Mouse (Mus musculus): ENCODE results near the gene Stat5b. TPM values are rescaled to one million over a fixed set of nuclear protein-coding genes. Genes with fewer than 3 reads are reported as not detected.

Stat5b gene
- total RNA-seq, 2 experiments from 2014 or later, result 22.3 to 23.1 TPM

DNA sequence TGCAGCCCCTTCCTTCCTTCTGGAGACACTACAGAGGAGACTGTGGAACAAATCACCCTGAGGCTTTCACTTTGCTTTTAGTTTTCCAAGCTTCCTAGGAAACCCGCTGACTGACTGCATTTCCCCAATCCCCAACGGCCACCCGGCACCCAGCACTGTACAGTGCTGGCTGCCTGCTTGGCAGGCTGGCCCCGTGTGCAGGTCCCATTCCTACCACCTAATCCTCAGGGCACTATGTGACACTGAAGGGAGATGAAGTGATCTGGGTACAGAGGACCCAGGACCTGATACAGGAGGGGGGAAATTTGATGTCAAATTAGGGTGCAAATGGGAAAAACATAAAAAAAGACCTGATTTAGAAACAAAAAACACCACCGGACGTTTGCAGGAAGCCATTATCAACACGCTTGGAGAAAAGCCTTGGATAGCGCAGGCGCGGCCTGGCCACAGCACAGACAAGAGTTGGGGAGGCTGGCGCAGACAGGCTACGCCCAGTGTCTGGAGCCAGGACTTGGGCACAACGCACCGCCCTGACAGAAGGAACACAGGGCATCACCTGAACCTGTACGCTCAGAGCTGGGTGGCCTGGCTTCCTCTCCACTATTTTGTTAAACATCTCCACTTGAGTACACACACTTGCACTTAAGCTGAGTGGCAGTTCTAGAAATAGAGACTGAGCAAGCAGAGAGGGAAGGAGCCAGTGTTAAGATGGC lies 68.6 kb downstream of the Stat5b start:
- DNase-seq (ENCODE audit: low spot score in 2 of 2), result no peak
- intact Hi-C loops (cut with DNase I), result no loop called here

DNA sequence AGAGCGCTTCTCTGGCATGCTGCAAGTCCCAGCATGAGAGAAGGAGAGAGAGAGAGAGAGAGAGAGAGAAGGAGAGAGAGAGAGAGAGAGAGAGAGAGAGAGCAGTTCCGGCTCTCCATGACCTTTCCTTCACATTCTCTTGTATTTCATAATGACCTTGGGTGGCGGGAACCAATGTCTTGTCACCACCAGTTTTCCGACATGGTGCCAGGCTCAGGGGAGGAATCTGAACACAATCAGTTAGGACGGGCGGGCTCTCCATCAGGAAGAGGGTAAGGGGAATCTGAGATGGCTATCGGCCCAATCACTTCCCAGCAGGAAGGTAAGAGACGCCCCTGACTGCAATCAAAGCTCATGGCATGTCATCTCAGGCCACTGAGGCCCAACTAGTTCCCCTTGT lies 70.3 kb downstream of the Stat5b start:
- intact Hi-C loops (cut with DNase I), result no loop called here

DNA sequence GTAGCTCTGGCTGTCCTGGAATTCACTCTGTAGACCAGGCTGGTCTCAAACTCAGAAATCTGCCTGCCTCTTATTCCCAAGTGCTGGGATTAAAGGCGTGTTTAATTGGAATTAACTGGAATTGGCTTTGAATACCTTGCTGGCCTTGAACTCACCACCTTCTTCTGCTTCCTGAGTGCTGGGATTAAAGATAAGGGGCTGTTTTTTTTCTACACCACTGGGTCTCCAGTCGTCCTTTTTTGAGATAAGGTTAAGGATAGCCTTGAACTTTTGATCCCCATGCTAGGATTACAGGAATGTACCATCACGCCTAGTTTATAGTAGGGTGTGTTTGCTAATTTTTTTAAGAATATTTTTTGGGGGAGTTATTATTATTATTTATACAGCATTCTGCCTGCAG lies 72.5 kb downstream of the Stat5b start:
- intact Hi-C loops (cut with DNase I), result no loop called here
- DNase-seq (ENCODE audit: low spot score in 2 of 2), result no peak

More for the DNA sequence above, 70.3 kb downstream of the Stat5b start:
- DNase-seq (ENCODE audit: low spot score in 2 of 2), result no peak

DNA sequence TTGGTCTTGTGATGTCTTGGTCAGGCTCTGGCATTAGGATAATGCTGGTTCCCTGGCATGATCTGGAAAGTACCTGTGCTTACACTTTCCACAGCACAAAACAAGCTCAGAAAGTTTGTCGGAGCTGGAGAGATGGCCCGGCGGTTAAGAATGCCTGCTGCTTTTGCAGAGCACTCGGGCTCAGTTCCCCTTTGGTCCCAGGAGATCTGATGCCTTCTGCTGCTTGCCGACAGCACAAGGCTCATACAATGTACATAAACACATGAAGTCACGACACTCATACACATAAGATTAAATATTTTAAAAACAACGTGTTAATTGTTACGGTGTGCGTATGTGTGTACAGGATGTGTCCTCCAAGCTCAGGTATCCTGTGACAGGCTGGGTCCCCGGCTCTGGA lies 74.6 kb downstream of the Stat5b start:
- intact Hi-C loops (cut with DNase I), result no loop called here
- DNase-seq (ENCODE audit: low spot score in 2 of 2), result no peak

DNA sequence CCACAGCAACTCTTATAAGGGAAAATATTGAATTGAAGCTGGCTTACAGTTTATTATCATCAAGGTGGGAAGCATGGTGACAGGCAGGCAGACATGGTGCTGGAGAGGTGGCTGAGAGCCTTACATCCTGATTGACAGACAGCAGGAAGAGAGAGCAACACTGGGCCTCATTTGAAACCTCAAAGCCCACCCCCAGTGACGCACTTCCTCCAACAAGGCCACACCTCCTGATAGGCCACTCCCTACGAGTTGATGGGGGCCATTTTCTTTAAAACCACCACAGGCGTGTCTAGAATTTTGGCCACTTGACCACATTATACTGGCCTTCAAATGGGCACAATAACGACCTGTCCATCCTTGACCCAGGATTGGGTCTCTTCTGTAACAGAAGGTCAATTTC lies 76.3 kb downstream of the Stat5b start:
- intact Hi-C loops (cut with DNase I), result no loop called here
- no peak for DNase-seq (ENCODE audit: low spot score in 2 of 2)

DNA sequence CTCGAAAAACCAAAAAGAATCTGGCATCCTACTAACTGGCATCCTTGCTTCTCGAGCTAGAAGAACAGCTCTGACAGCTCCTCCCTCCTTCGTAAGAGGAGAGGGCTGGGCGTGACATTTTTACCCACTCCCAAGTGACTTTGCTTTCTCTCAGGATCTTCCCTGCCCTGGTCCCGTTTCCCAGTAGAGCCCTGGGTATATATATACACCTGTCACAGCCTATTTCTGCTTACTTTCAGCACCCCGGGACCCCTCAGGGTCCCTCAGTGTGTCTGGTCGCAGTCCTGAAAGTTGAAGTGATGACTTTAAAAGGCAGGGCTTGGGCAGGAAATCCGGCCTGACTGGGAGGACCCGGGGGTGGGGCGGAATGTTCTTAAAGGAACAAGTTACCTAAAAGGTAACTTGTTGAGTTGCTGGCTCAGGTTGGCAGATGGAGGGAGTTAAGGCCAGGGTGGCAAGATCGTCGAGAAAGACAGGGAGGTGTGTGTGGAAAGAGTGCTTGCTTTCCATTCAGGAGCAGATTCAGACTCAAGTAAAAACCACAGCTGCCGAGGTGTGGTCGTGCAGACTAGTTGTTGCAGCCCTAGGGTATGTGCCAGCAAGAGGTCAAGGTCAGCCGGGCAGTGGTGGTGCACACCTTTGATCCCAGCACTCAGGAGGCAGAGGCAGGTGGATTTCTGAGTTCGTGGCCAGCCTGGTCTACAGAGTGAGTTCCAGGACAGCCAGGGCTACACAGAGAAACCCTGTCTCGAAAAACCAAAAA lies 79.7 kb downstream of the Stat5b start, which contains the start of gene Ghdc:
Ghdc (minus strand) TSS at position 312 of the 763 bp plus-strand sequence.
- peak; percentile 73 to 77 for DNase-seq (ENCODE audit: low spot score in 2 of 2)
- intact Hi-C loops (cut with DNase I), result no loop called here

DNA sequence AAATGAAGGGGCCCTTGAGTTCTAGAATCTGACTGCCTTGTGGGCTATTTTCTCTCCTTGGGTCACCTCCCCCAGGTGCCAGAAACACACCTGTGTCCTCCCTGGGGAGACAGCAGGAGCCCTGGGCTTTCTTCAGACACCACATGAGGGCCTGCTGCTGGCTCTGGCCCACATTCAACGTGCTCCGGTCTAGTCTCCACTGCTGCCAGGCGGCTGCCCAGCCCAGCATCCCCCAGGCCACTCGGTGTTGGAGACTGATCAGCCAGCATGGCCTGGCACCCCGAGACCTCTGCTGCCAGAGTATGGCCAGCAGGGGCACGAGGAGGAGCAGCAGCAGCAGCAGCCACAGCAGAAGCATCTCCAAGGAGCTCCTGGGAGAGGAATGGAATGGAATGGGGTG lies 80.5 kb downstream of the Stat5b start:
- DNase-seq (ENCODE audit: low spot score in 2 of 2), result no peak
- intact Hi-C loops (cut with DNase I), result no loop called here

DNA sequence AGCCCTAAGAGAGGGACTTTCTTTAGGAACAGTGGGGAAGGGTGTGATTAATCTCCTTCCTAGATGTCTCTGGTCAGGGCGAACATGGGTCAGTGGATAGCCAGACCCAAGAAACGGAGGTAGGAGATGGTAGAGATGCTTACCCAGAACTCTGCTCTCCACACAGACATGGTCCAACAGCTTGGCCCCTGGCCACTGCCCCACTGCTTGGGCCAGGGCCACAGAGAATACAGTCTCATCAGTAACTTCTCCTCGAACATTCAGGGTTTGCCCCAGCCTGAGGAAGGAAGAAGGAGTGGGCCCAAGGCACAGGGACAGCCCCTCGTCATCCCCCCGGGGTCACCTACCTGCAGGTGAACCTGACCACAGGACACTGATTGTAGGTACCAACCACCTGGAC lies 82.7 kb downstream of the Stat5b start:
- no peak for DNase-seq (ENCODE audit: low spot score in 2 of 2)
- intact Hi-C loops (cut with DNase I), result no loop called here

DNA sequence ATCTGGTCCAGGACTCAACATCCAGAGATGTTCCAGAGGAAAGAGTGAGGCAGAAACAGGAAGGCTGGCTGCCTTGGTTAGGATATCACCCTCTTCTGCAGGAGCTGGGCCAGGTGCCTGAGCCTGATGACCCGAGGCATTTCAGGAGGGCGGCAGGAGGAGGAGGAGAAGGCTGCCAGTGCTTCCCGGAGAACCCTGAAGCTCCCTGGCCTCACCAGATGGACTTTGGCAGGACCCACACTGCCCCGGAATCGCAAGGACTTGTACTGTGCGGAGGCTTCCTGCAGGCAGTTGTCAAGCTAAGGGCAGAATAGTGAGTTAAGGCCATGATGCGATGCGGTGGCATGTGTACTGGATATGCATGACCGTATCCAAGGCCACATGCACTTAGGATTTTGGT lies 83.8 kb downstream of the Stat5b start:
- DNase-seq (ENCODE audit: low spot score in 2 of 2), result no peak
- intact Hi-C loops (cut with DNase I), result no loop called here

DNA sequence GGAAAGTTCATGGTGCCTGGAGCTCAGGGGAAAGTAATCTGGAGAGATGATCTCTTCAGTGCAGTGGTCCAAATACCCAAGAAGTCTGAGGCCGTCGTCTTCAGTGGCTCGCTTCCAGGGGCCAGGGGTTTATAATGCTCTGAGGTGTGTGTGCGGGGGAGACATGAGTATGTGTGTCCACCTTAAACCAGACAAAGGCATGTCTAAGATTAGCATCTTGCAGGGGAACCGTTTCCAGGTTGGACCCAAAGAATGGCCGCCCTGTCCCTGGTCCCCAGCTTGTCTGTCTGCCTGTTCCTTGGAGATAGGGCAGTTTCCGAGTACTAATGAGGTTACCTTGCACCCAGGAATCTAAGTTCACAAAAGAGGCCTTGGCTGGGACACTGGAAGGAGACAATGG lies 87.7 kb downstream of the Stat5b start, which contains the start of gene Hcrt:
Hcrt (minus strand) TSS at position 101 of the 400 bp plus-strand sequence.
- intact Hi-C loops (cut with DNase I), result loop anchor here (5.0 kb wide), 2 partner anchors 191 to 194 kb away; partner anchors contain the start of gene Cnp
- no peak for DNase-seq (ENCODE audit: low spot score in 2 of 2)

DNA sequence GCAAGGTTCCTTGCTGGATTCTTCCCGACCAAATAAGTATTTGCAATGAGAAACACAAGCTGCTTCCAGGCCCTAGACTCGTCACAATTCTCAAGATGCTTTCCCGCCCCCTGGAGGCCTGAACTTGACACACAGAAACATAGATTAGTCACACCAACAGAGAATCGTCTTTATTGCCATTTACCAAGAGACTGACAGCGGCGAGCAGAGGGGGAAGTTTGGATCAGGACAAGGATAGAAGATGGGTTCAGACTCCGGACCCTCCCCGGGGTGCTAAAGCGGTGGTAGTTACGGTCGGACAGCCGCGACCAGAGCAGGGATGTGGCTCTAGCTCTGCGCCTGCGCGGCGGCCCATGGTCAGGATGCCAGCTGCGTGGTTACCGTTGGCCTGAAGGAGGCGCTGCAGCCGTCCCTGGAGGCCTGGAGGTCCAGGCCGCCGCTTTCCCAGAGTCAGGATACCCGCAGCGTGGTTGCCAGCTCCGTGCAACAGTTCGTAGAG lies 88.9 kb downstream of the Stat5b start:
- peak; percentile 90 to 93 for DNase-seq (ENCODE audit: low spot score in 2 of 2)
- intact Hi-C loops (cut with DNase I), result loop anchor here (2.0 to 5.0 kb wide), 3 partner anchors 47 to 196 kb away; partner anchors contain the start of gene Cnp

DNA sequence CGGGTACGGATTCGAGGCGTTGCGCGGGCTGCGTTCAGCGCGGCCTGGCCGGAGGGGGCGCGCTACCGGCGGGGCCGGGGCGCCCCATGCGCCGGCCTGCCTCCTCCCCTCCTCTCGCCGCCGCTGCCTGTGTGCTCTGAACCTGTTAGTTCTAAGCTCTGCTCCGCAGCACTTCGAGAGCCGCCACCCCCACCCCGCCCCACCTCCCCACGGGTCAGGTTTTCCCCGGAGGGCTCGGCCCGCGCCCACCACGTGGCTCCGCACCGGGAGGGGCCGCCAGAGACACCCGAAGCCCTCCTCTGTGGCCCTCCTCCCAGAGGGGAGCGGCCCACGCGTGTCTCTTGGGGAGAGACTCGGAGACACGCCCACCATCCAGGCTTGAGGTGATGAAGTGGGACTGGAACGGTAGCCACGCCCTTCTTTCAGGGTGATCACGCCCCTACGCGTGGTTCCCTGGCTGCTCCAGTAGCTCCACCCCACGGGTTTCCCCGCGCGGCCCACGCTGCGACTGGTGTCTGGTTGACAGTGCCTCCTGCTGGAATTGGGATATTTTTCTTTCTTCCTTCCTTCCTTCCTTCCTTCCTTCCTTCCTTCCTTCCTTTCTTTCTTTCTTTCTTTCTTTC lies 90.8 kb downstream of the Stat5b start, which contains the start of gene Kcnh4:
Kcnh4 (minus strand) TSS at position 332 of the 623 bp plus-strand sequence.
- intact Hi-C loops (cut with DNase I), result loop anchor here (2.0 to 5.0 kb wide), 3 partner anchors 45 to 198 kb away; partner anchors contain the start of gene Cnp
- DNase-seq (ENCODE audit: low spot score in 2 of 2), result peak; percentile 89 to 91

DNA sequence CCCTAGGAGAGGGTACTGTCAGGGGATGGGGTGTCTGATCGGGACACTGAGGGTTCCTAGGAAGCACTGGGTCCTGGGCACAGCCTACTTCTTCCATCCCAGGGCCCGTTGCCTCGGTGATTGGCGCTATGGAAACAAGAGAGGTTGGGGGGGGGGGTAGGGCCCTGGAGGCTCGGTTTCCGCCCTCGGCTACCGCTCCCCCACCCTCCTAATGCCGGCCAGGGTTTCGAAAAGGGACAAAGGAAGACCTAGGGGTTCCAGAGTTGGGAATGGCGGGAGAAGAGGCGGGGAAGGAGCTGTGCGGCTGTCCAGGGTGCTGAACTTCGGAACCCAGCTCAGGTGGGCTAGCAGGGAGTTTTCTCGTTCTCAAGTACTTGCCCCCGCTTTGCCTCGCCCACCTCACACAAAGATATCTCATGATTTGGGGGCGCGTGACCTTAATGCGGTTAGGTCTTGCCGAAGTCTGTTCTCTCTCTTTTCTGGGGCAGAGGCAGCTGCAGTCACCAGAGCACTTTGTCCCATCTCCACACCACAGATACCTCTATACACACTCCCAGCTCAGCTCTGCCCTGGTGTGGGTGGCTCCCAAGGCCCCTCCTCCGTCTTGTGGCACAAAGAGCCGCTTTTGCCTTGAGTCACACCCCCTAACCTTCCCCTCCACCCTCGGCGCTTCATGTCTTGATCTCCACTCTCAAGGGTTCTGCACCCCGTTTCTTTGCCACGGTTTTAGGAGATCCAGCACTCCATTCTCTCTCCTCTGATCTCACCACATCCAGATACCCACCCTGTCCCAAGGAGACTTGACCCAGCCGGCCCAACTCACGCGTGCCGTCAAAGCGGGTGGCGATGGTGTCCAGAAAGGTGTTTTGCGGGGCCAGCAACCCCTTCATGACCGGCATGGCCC lies 91.6 kb downstream of the Stat5b start:
- intact Hi-C loops (cut with DNase I), result no loop called here
- DNase-seq (ENCODE audit: low spot score in 2 of 2), result no peak

DNA sequence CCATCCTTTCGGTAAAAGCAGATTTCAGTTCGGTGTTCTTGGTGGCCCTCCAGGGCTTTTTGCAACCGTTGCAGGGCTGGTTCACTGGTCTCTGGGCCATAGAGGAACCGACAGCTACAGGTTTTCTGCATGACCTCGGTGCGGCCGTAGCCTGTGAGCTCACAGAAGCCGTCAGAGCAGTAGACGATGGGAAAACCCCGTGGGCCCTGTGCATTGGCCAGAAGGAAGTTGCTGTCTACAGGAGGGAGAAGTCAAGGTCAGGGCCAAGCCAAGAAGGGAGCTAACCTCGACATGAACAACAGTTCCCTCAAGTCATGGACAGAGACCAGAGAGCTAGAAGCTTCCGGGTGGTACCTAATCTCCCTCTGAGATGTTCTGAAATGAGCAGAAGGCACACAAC lies 93.0 kb downstream of the Stat5b start:
- DNase-seq (ENCODE audit: low spot score in 2 of 2), result no peak
- intact Hi-C loops (cut with DNase I), result no loop called here

DNA sequence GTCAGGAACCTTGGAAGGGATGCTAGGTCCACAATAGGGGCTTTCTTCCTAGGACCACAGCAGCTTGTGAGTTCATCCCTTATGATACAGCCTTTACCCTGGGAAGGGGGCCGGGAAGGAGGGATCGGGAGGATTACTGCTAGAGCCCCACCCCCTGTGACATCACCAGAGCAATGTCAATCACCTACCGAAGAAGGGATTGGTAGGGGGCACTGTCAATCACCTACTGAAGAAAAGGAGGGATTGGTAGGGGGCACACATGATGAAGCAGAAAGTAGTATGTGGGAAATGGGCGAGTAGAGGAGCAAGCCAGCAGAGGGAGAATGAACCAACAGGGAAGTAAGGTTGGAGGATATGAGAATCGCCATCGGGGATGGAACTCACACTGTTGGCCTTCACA lies 94.0 kb downstream of the Stat5b start:
- DNase-seq (ENCODE audit: low spot score in 2 of 2), result no peak
- intact Hi-C loops (cut with DNase I), result no loop called here

DNA sequence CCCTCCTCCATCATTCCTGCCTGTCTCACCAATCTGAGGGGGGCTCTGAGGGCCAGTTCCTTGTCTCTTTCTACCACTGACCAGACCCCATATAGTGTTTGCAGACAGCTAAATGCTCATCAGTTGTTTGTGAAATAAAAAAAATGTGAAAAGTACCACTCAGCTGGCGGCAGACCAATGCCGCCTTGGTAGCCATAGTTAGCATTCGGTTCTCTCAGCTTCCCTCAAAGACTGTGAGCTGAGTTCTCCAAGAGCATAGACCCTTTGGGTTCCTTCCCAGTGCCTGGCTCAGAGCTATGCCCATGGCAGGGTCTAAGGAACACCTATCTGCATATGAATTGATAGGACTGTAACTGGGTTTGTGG lies 95.8 kb downstream of the Stat5b start:
- peak in 1 of 2 experiments; percentile 61 for DNase-seq (ENCODE audit: low spot score in 2 of 2)
- intact Hi-C loops (cut with DNase I), result no loop called here

DNA sequence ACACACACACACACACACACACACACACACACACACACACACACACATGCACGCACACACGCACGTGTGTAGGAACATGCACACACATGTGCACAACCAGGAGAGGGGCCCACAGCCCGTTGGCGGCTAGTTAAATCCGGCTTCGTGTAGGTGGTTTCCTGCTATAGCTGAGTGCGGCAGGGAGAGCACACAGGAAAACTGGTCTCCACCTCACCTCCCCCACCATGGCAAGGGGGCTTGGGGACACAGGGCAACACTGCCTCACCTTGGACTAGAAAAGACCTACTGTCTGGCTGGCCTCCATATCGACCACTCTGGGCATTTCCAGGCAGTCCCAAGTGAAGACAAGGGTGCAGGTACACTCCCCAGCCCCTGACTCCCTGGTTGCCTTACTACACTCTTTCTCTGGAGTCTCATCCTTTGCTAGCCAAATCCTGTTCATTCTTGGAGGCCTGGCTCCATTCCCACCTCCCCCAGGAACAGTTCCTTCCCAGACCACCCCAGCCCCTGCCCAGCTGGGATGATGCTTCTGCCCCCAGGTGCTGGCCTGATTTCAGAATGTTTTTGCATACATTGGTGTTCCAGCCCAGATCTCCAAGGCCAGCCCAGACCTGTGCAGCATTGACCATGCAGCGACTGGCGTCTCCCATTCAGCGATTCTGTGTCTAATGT lies 96.4 kb downstream of the Stat5b start:
- DNase-seq (ENCODE audit: low spot score in 2 of 2), result peak; percentile 81 to 86
- intact Hi-C loops (cut with DNase I), result no loop called here

DNA sequence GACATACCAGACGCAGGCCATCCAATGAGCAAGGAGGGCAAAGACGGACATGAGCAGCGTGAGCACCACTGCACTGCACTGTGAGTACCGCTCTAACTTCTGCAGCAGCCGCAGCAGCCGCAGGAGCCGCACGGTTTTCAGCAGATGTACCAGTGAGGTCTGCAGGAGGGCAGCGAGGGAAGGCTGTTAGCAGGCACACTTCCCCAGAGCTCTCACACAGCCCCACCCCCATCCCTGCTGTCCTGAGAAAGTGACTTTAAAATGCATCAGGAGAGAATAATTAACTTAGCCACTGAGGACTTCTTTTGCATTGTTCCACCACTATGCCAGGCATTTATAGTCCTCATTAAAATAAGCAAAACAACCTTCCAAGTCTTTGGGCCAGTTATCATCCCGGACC lies 98.2 kb downstream of the Stat5b start:
- no peak for DNase-seq (ENCODE audit: low spot score in 2 of 2)
- intact Hi-C loops (cut with DNase I), result no loop called here

DNA sequence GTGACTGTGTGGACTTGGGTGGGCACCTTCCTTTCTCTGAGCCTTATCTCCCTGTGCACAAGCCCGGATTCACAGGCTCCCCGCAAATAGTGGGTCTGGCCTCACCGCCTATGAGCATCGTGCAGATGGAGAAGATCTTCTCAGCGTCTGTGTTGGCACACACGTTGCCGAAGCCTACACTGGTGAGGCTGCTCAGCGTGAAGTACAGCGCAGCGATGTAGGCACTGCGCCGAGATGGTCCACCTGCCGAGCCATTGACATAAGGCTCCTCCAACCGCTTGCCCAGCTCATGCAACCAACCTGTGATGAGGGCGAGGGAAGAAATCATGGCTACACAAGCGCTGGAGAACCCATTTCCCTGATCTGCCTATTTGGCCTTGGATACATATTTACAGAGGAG lies 100.4 kb downstream of the Stat5b start:
- DNase-seq (ENCODE audit: low spot score in 2 of 2), result peak in 1 of 2 experiments; percentile 53
- intact Hi-C loops (cut with DNase I), result no loop called here
